Mouse (Mus musculus) cortical plate, adult 2 months (tissue): ENCODE measurements around the gene Acer1.

Experiments used
- CTCF ChIP-seq: fragments of 200-500 bp; IDR thresholded peaks from 2 replicates; pipeline ENCODE4 v1.5.1; 2011; ENCODE audit warnings: mild to moderate bottlenecking, control low read depth, low read length; ENCODE audit not compliant: insufficient read depth; ENCODE audit errors: extremely low read depth
- POLR2A ChIP-seq: fragments of 200-500 bp; IDR thresholded peaks from 2 replicates; pipeline ENCODE4 v1.6.1; 2011; ENCODE audit warnings: mild to moderate bottlenecking, low read length, control low read depth; ENCODE audit not compliant: insufficient read depth; ENCODE audit errors: extremely low read depth

GRCm38 (mm10) chr17:57010911-57011235 lies 28.9 kb upstream of the Acer1 start:
- no peak for TF ChIP-seq CTCF
- TF ChIP-seq POLR2A = no peak
